Mouse (Mus musculus): ENCODE results near the gene Ercc4. TPM values are rescaled to one million over a fixed set of nuclear protein-coding genes. Genes with fewer than 3 reads are reported as not detected.

Ercc4 gene
- polyA plus RNA-seq (2014; fragmentation: Illumina TruSeq; extraction: RNeasy Lipid Tissue Mini Kit (QIAGEN cat#74804); ENCODE audit: low read depth, low replicate concordance) = 10.8 TPM

DNA sequence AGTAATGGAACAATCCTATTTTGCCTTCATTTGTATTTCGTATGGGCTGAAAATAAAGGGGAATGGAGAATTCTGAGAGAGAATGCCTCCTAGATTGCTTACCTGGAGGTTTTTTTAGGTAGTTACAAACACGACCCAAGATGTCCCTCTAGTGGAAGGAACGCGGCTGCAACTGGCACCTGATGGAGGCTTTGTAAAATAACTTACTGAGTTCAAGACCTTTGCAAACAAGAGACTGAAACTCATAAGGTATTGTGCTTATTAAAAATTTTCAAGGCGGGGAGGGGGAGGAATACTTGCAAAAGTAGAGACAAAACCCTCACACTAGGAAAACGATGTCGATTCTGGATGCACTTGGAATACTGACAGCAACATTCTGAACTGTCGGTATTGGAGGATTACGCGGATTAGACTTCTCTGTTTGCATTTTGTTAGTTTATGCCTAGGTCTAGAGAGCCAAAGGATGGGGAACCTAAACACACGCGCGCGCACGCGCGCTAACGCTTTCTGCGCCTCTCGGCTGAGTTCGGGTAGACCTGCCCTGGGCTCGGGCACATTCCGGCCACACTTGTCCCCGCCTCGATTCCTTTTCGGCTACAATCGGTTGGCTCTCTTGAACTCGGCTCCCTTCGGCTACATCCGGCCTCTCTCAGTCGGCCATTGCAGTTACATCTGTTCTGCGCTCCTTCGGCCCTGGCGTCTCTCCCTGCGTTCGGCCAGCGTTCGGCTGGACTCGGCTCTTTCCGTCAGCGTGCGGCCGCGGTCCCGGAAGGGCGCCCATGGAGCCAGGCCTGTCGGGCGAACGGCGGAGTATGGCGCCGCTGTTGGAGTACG lies at the start of gene Ercc4:
TSS of gene Ercc4 (plus strand) at position 529 of the 834 bp plus-strand sequence.

Other genes with a start within 250 kb of the Ercc4 start
- 17.0 TPM for gene Mrtfb, start 146.8 kb downstream of the Ercc4 start, polyA plus RNA-seq (2014; fragmentation: Illumina TruSeq; extraction: RNeasy Lipid Tissue Mini Kit (QIAGEN cat#74804); ENCODE audit: low read depth, low replicate concordance)

Data from adrenal gland, adult 10 weeks (tissue).